Mouse (Mus musculus) embryonic fibroblast, embryonic 13.5 days (primary cell): ENCODE data around the gene Ckm.

Experiments
- CTCF ChIP-seq: IDR thresholded peaks from 2 replicates; pipeline ENCODE4 v1.5.1; 2011; ENCODE audit warnings: mild to moderate bottlenecking, control low read depth, low read length, moderate library complexity, borderline replicate concordance; ENCODE audit not compliant: insufficient read depth
- POLR2A ChIP-seq: IDR thresholded peaks from 2 replicates; pipeline ENCODE4 v1.6.1; 2011; ENCODE audit warnings: low read depth, mild to moderate bottlenecking, control low read depth, low read length, moderate library complexity

- TF ChIP-seq CTCF (no peak), POLR2A (no peak)
Measured at GRCm38 (mm10) chr7:19469404-19469803, 64.8 kb downstream of the Ckm start.
